In the genomic region with DNA sequence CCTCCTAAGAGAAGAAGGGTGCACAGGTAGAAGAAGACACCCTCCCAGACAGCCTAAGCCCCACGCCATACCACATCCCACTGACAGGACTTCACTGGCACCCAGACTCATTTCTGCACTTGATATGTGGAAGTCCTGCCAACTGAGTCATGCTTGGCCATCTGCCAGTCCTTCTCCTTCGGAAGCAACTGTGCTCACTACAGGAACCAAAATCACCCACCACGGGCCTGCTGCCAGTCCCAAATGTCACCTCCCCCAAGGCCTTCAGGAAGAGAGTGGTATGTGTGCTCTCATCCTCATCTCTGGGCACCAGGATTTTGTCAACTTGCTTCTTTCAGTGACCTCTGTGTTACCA, we compare ENCODE assay signal across 9 mouse cellular contexts. TPM values are rescaled to one million over a fixed set of nuclear protein-coding genes. Genes with fewer than 3 reads are reported as not detected.
DNase-seq lines count a peak whose midpoint lies in the region; ATAC-seq and TF ChIP-seq lines count a peak whose summit lies in the region.
"Had no signal": no experiment of that assay in that cellular context is flagged by ENCODE, and none has a peak within 500 bp of the region (broad histone marks: within the 10 kb centered on the region; RNA-seq: fewer than 3 reads in every experiment).

No protein-coding gene starts in this region.

- TF ChIP-seq CTCF in lung, postnatal 0 days (IDR thresholded peaks at IDR 0.05) = no peak

- WGBS in forebrain, embryonic 15.5 days = 26% methylated on average over 3 of the region's 3 CpGs
- WGBS in forebrain, embryonic 11.5 days = 94% methylated on average over 3 of the region's 3 CpGs
- WGBS in lung, postnatal 0 days = 6% methylated on average over 3 of the region's 3 CpGs

- no peak overlapping the region for H3K27ac ChIP-seq in forebrain, embryonic 15.5 days (replicated peaks)
- no peak overlapping the region for H3K27ac ChIP-seq in forebrain, embryonic 11.5 days (ENCODE audit: low read depth, low read length)
- H3K27ac ChIP-seq in lung, postnatal 0 days (ENCODE audit: low read length) = no peak overlapping the region
- H3K27ac ChIP-seq: neural tube, embryonic 13.5 days had no signal

- no peak overlapping the region for H3K4me2 ChIP-seq in forebrain, embryonic 15.5 days (replicated peaks)
- H3K4me2 ChIP-seq in forebrain, embryonic 11.5 days (ENCODE audit: low read depth, low read length, severe bottlenecking) = no peak overlapping the region
- H3K4me2 ChIP-seq in lung, postnatal 0 days (replicated peaks; ENCODE audit: low read depth, low read length) = no peak overlapping the region
- H3K4me2 ChIP-seq: neural tube, embryonic 13.5 days had no signal

- H3K4me1 ChIP-seq in forebrain, embryonic 15.5 days = peaks cover 8% of the 10 kb centered on the region
- H3K4me1 ChIP-seq in forebrain, embryonic 11.5 days (replicated peaks; ENCODE audit: control insufficient read depth, insufficient read depth, low read length) = no peaks in the 10 kb centered on the region
- peaks cover 4% of the 10 kb centered on the region; the same call in 1 of the 2 replicates for H3K4me1 ChIP-seq in lung, postnatal 0 days (ENCODE audit: insufficient read depth, low read depth, low read length)

- H3K9ac ChIP-seq in forebrain, embryonic 15.5 days (replicated peaks) = no peak overlapping the region
- H3K9ac ChIP-seq in forebrain, embryonic 11.5 days (ENCODE audit: low read length) = no peak overlapping the region
- H3K9ac ChIP-seq in lung, postnatal 0 days (replicated peaks; ENCODE audit: low read depth) = no peak overlapping the region
- H3K9ac ChIP-seq: neural tube, embryonic 13.5 days had no signal

- no peaks in the 10 kb centered on the region for H3K9me3 ChIP-seq in forebrain, embryonic 15.5 days
- H3K9me3 ChIP-seq in forebrain, embryonic 11.5 days (ENCODE audit: control insufficient read depth, low read length) = no peaks in the 10 kb centered on the region
- H3K9me3 ChIP-seq in lung, postnatal 0 days (ENCODE audit: low read length) = no peaks in the 10 kb centered on the region
- H3K9me3 ChIP-seq: neural tube, embryonic 13.5 days had no signal

- TF ChIP-seq EP300 in lung, postnatal 0 days (IDR thresholded peaks at IDR 0.05) = peak; percentile 63

- H3K4me3 ChIP-seq in forebrain, embryonic 15.5 days = no peak overlapping the region
- H3K4me3 ChIP-seq in forebrain, embryonic 11.5 days (ENCODE audit: low read depth, low read length) = no peak overlapping the region
- H3K4me3 ChIP-seq in lung, postnatal 0 days (ENCODE audit: low read depth, low read length) = no peak overlapping the region
- H3K4me3 ChIP-seq: neural tube, embryonic 13.5 days had no signal

- DNase-seq in forebrain, embryonic 11.5 days (ENCODE audit: low spot score) = no peak
- DNase-seq in cerebellum, adult 8-10 months = peak; percentile 22
- DNase-seq in heart, adult 11 months = peak; percentile 98
- peak; percentile 93 for DNase-seq in layer of hippocampus, adult 11-12 months (ENCODE audit: low spot score)
- DNase-seq in lung, postnatal 0 days (ENCODE audit: low spot score) = peak; percentile 71
- peak; percentile 54 to 70 for DNase-seq in spleen, postnatal 4 days (ENCODE audit: low spot score in 2 of 2)
- no peak for DNase-seq in T-cell, adult 2 months (ENCODE audit: low spot score)

- peak; percentile 75 for ATAC-seq in forebrain, embryonic 15.5 days (replicated peaks)
- ATAC-seq in forebrain, embryonic 11.5 days (replicated peaks; ENCODE audit: low FRiP score) = no peak
- peak; percentile 83 for ATAC-seq in lung, postnatal 0 days

- no peaks in the 10 kb centered on the region for H3K27me3 ChIP-seq in forebrain, embryonic 15.5 days
- no peaks in the 10 kb centered on the region for H3K27me3 ChIP-seq in forebrain, embryonic 11.5 days (ENCODE audit: control insufficient read depth, insufficient read depth, low read length)
- no peaks in the 10 kb centered on the region for H3K27me3 ChIP-seq in lung, postnatal 0 days (replicated peaks; ENCODE audit: insufficient read depth, low read length)
- H3K27me3 ChIP-seq: neural tube, embryonic 13.5 days had no signal

- H3K36me3 ChIP-seq in forebrain, embryonic 15.5 days = no peaks in the 10 kb centered on the region
- no peaks in the 10 kb centered on the region for H3K36me3 ChIP-seq in forebrain, embryonic 11.5 days (ENCODE audit: control insufficient read depth, insufficient read depth, low read length)
- H3K36me3 ChIP-seq in lung, postnatal 0 days (ENCODE audit: insufficient read depth, low read length) = no peaks in the 10 kb centered on the region
- H3K36me3 ChIP-seq: neural tube, embryonic 13.5 days had no signal

RNA-seq across cellular contexts. Expression of gene Nos1ap, which starts 34.7 kb away (rescaled TPM):
- polyA plus RNA-seq in forebrain, embryonic 15.5 days (2015; fragmentation: Nextera tagmentation; extraction: Ambion mirVana) = 25.4 and 27.0 TPM in 2 replicates
- polyA plus RNA-seq in forebrain, embryonic 11.5 days (2014; fragmentation: Nextera tagmentation; extraction: Ambion mirVana) = 16.1 and 19.7 TPM in 2 replicates
- polyA plus RNA-seq in lung, postnatal 0 days (2015; fragmentation: Nextera tagmentation; extraction: Ambion mirVana) = 8.0 and 9.9 TPM in 2 replicates

Comparison
In these comparisons a context has a peak if more than half of its experiments do, and no peak if none do; other contexts are left out.
1. DNase-seq: peak in cerebellum, adult 8-10 months (single experiment), heart, adult 11 months (single experiment), layer of hippocampus, adult 11-12 months (single experiment), lung, postnatal 0 days (single experiment) and spleen, postnatal 4 days (2 of 2); none in forebrain, embryonic 11.5 days (single experiment) and T-cell, adult 2 months (single experiment).